Mouse (Mus musculus) Muller cell, postnatal 12 days (primary cell): Measurements from ENCODE around the gene Gm9507.
"Not testable (repeated sequence)": the region's sequence is repeated elsewhere in the genome, so short reads cannot be mapped to it uniquely, and the experiment has no call there.

ENCODE experiments used
- DNase-seq: peaks from one replicate; pipeline ENCODE4 v3.0.0-alpha.2; 2015; ENCODE audit errors: inconsistent ontology term

Gene Gm9507

GRCm38 (mm10) chr10:77811743-77812142, at the start of gene Gm9507:
Gm9507 (minus strand) TSS chr10:77811843.
- DNase-seq, result no peak

- DNase-seq, result no peak
These were observed 40.9 kb upstream of the Gm9507 start, which contains the start of gene Gm10318 for GRCm38 (mm10) chr10:77852559-77852958. Gm10318 (plus strand) TSS chr10:77852859.

- DNase-seq, result no peak
These were observed 35.9 kb upstream of the Gm9507 start for GRCm38 (mm10) chr10:77847538-77847937.

GRCm38 (mm10) chr10:77846961-77847360, 35.3 kb upstream of the Gm9507 start:
- DNase-seq, result no peak

GRCm38 (mm10) chr10:77846503-77846902, 34.9 kb upstream of the Gm9507 start, which contains the start of gene Gm36176:
Gm36176 (plus strand) TSS chr10:77846803.
- DNase-seq, result no peak

- DNase-seq, result no peak
These were observed 27.4 kb upstream of the Gm9507 start for GRCm38 (mm10) chr10:77839006-77839405.

- DNase-seq, result no peak
These were observed 24.0 kb upstream of the Gm9507 start, which contains the start of gene Krtap10-10 for GRCm38 (mm10) chr10:77835647-77836046. Krtap10-10 (plus strand) TSS chr10:77835947.

- DNase-seq, result no peak
These were observed 15.3 kb upstream of the Gm9507 start, which contains the start of gene Krtap10-4 for GRCm38 (mm10) chr10:77826951-77827350. Krtap10-4 (minus strand) TSS chr10:77827095.

GRCm38 (mm10) chr10:77819203-77819602, 7.6 kb upstream of the Gm9507 start:
- DNase-seq, result no peak

GRCm38 (mm10) chr10:77818523-77818922, 6.9 kb upstream of the Gm9507 start:
- no peak for DNase-seq

- no peak for DNase-seq
These were observed 3.9 kb upstream of the Gm9507 start for GRCm38 (mm10) chr10:77815514-77815913.

GRCm38 (mm10) chr10:77814382-77814781, 2.7 kb upstream of the Gm9507 start, which contains the start of gene Gm2696:
Gm2696 (plus strand) TSS chr10:77814682.
- DNase-seq, result no peak

- no peak for DNase-seq
These were observed 7.5 kb downstream of the Gm9507 start for GRCm38 (mm10) chr10:77804095-77804494.

- DNase-seq, result no peak
These were observed 12.6 kb downstream of the Gm9507 start, which contains the start of gene Gm19668 for GRCm38 (mm10) chr10:77798921-77799508. Gm19668 (minus strand) TSS chr10:77799133.

- DNase-seq, result not testable (repeated sequence)
These were observed 13.3 kb downstream of the Gm9507 start for GRCm38 (mm10) chr10:77798164-77798920.

GRCm38 (mm10) chr10:77797677-77798076, 14.0 kb downstream of the Gm9507 start:
- DNase-seq, result no peak

GRCm38 (mm10) chr10:77794976-77795375, 16.7 kb downstream of the Gm9507 start, which contains the start of gene Gm9639:
Gm9639 (minus strand) TSS chr10:77795076.
- DNase-seq, result no peak

GRCm38 (mm10) chr10:77788621-77789020, 23.0 kb downstream of the Gm9507 start:
- no peak for DNase-seq

GRCm38 (mm10) chr10:77787876-77788275, 23.8 kb downstream of the Gm9507 start, which contains the start of gene Gm7137:
Gm7137 (minus strand) TSS chr10:77788200.
- DNase-seq, result not testable (repeated sequence)

- not testable (repeated sequence) for DNase-seq
These were observed 28.2 kb downstream of the Gm9507 start for GRCm38 (mm10) chr10:77783396-77783795.

GRCm38 (mm10) chr10:77782442-77782841, 29.2 kb downstream of the Gm9507 start, which contains the start of gene Gm3250:
Gm3250 (minus strand) TSS chr10:77782542.
- not testable (repeated sequence) for DNase-seq

GRCm38 (mm10) chr10:77776844-77777243, 34.8 kb downstream of the Gm9507 start, which contains the start of gene Gm7138:
Gm7138 (minus strand) TSS chr10:77776944.
- not testable (repeated sequence) for DNase-seq
